Mouse (Mus musculus): ENCODE measurements around the gene Fgfr2. TPM values are rescaled to one million over a fixed set of nuclear protein-coding genes. Genes with fewer than 3 reads are reported as not detected.

Fgfr2 gene
- total RNA-seq, 2 experiments from 2014 or later = 190 to 480 TPM

- no peak for DNase-seq
Measured at GRCm38 (mm10) chr7:132263186-132263585, 860.0 kb downstream of the Fgfr2 start.

- no peak for DNase-seq
Measured at GRCm38 (mm10) chr7:132262696-132263095, 860.5 kb downstream of the Fgfr2 start.

DNA sequence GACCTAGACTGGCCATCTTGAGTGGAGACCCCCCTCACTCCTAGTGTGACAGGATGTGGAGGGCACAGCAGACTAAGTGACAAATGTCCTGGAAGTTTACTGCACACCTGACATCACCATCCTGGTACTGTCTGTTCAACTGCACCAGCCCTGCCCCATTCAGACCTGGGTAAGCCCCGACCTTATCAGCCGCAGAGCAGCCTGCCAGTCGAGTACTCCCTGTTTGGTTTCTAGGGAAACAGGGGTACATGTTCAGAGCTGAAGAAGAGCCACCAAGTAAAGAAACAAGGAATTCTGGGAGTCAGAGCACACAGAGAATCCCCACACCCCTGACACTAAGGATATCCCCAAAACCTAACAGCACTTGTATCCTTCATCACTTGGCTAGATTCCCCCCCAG is 861.3 kb downstream of the Fgfr2 start:
- no peak for DNase-seq

GRCm38 (mm10) chr7:132260632-132261031 is 862.5 kb downstream of the Fgfr2 start:
- DNase-seq = no peak

DNA sequence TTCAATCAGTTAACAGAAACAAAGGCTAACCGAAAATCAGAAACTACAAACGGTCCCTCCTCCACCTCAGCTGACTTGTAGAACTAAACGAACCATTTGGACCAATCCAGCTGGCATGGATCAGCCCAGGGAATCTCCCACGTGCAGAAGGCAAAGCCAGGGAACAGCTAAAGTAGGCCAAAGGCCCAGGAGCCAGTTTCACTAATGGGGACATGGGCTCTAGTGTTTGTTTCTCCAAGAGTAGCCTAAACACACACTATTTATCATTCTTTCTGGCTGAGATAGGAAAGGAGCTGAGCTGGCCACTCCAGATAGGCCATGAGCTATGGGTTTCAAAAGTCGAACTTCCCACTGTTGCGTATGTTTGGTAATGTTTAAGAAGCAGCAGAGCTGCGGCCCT is 864.3 kb downstream of the Fgfr2 start:
- DNase-seq = peak in 1 of 2 experiments; percentile 40

DNA sequence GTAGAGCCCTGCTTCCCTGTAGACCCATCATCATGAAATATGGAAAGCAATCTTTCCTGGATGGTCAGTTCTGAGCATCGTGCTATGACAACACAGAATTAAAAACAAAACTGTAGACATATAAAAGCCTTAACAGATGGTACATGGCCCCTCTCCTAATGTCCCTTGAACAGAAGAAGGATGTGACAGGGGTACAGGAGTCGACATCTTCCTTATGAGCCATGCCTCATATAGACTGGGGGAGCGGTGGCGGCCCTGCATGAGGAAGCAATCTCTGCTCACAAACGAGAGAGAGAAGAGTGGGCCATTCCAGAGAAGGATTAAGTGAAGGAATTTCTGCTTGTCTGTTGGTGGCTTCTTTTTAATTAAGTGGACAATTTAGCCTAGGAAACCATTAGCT is 864.9 kb downstream of the Fgfr2 start:
- no peak for DNase-seq

GRCm38 (mm10) chr7:132253513-132253912 is 869.6 kb downstream of the Fgfr2 start:
- no peak for DNase-seq

DNA sequence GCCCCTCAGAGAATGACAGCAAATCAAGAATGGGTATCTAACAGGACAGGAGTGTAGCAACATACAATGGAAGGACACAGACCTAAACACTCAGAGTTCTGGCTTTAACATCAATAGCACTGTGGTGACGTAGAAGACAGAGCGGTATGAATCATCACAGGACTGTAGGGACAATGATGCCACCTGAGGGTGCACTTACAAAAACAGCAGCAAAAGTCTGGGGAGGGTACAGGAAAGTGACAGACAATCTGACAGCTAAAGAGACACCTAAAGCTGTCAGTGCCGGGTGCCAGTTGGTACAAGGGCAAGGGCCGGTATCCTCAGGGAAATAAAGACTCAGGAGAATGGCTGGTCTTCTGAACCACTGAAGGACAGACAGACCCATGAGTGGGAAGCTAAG is 870.1 kb downstream of the Fgfr2 start:
- DNase-seq = no peak

GRCm38 (mm10) chr7:132249563-132250119 is 873.5 kb downstream of the Fgfr2 start:
- DNase-seq = no peak

- no peak for DNase-seq
Measured at GRCm38 (mm10) chr7:132247567-132247966, 875.6 kb downstream of the Fgfr2 start.

DNA sequence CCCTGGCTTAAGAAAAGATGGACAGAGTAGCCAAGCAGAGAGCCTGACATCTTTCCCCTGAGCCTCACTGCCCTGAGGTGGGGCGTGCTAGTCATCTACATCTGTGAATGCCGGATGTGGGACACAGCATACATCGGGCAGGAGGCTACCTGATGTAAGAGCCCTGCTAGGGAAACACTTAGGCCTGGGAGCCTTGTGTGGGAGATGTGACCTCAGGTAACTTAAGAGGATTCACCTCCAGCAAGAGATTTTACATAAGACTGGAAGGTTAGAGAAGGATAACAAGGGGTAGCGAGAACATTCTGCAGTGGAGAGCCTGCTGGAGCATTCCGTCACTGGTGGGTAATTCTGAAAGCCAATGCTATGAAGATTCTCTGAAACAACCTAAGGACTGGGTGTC is 876.1 kb downstream of the Fgfr2 start:
- DNase-seq = no peak

DNA sequence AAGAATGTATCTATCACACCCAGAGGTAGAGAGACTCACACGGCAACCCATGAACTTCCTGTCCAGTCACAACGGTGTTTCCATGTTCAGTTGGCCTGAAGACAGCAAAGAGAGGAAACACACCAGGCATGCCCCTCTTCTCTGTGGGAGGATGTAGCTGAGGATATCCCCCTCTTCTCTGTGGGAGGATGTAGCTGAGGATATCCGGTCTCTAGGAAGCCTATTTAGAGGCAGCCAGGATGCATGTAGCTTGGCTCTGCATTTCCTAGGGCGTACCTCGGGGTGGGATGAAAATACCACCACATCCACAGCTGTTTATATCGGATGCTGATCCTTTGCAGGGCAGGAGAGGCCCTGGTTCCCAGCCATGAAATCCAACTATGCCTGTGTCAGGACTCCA is 877.4 kb downstream of the Fgfr2 start:
- no peak for DNase-seq

- DNase-seq = no peak
Measured at GRCm38 (mm10) chr7:132244637-132245036, 878.5 kb downstream of the Fgfr2 start.

GRCm38 (mm10) chr7:132243225-132243624 is 879.9 kb downstream of the Fgfr2 start:
- no peak for DNase-seq

- peak; percentile 35 to 61 for DNase-seq
Measured at GRCm38 (mm10) chr7:132242617-132243141, 880.5 kb downstream of the Fgfr2 start.

- peak in 1 of 2 experiments; percentile 26 for DNase-seq
Measured at GRCm38 (mm10) chr7:132238921-132239320, 884.2 kb downstream of the Fgfr2 start.

DNA sequence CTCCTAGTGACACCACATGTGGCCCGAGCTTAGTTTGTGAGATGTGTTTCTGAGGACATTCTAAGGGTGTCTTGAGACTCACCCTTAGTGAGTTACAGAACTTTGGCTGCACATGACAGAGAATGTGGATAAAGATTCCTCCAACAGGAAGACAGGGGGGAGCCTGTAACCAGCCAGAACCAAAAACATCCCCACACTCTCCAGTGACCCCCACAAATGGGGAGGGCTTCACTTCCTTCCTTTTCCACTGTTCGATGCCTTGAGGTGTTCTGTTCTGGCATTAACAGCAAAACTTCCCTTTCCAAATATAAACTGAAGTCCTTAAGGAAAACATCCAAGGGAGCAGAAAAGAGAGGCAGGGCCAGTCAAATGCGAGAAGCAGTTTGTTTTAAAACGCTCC is 886.0 kb downstream of the Fgfr2 start:
- peak in 1 of 2 experiments; percentile 49 for DNase-seq

- DNase-seq = peak in 1 of 2 experiments; percentile 34
Measured at GRCm38 (mm10) chr7:132236789-132237188, 886.4 kb downstream of the Fgfr2 start.

GRCm38 (mm10) chr7:132234250-132234649 is 888.9 kb downstream of the Fgfr2 start:
- no peak for DNase-seq

DNA sequence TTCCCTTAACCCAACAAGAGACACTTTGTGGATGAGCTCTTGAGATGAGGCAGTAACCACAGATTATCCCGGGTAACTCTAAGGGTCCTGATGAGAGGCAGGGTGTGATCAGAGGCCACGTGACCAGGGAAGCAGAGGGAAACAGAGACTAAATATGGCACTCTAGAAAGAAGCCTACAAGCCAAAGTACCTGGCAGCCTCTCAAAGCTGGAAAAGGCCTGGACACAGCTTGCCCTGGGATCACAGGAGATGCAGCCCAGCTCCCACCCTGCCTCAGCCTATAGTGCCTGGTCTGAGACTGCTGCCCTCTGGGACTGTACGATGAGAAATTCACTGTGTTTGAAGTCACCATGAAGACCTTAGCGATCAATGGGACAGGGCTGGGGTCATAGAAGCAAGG is 889.4 kb downstream of the Fgfr2 start:
- DNase-seq = no peak

DNA sequence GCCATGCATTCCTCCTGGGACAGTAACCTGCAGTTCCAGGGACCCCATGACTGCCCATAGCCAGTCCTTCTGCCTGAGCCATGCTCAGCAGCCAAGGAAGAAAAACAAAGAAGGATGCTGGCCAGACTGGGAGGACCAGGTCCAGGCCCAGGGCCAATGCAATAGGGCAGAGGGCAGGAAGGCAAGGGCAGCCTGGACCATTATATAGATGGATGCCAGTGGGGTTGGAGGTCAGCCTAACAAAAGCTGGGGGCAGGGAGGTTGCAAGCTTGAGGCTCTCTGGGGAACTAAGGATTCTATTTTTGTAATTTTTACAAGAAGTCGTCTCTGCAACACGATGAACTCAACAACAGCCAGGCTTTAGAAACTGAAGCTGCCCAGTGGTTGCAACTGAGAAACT is 890.2 kb downstream of the Fgfr2 start:
- peak; percentile 57 to 76 for DNase-seq

GRCm38 (mm10) chr7:132231476-132231875 is 891.7 kb downstream of the Fgfr2 start:
- DNase-seq = no peak

DNA sequence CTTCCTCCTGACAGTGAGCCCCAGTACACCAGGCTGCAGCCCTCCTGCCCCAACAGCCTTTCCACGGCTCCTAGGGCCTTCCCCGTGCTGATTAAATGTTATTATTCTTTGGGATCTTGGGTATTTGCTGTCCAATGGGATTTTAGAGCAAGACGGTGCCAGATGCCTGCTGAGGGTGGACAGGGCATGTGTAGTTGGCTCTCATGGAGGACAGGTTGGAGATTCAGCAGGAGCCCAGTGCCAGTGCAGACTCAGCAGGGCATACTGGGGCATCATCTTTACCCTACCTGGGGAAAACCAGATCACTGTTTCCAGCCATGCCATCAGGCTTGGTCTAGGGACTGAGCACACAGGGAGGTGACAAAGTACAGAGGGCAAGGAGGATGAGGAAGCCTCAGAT is 892.2 kb downstream of the Fgfr2 start:
- no peak for DNase-seq

- no peak for DNase-seq
Measured at GRCm38 (mm10) chr7:132227075-132227640, 896.0 kb downstream of the Fgfr2 start.

Data from adrenal gland, postnatal 36 days (tissue).